Mouse (Mus musculus): ENCODE results near the gene Kras. TPM values are rescaled to one million over a fixed set of nuclear protein-coding genes. Genes with fewer than 3 reads are reported as not detected.

Gene Kras
- total and polyA plus RNA-seq, 2 experiments from 2014 or later = 36.0 to 80.2 TPM

- no peak overlapping the region for H3K27ac ChIP-seq (ENCODE audit: low read depth, low read length)
- no peak for ATAC-seq (ENCODE audit: low FRiP score)
- H3K9me3 ChIP-seq (ENCODE audit: low read length) = no peaks in the 10 kb centered on the region
- no peak overlapping the region for H3K4me3 ChIP-seq (ENCODE audit: low read depth, low read length)
- peaks cover 8% of the 10 kb centered on the region for H3K27me3 ChIP-seq (ENCODE audit: insufficient read depth, low read length)
- 4% methylated on average over 11 of the region's 11 CpGs for WGBS
- H3K4me2 ChIP-seq (ENCODE audit: low read depth, low read length, poor library complexity, severe bottlenecking) = no peak overlapping the region
- DNase-seq (ENCODE audit: low spot score) = peak; percentile 63
- TF ChIP-seq CTCF (IDR thresholded peaks at IDR 0.05) = no peak
- H3K9ac ChIP-seq (replicated peaks; ENCODE audit: low read length, poor library complexity, severe bottlenecking) = no peak overlapping the region
- 0 out of 2 replicates have a peak, but pooled peaks cover 5% of the 10 kb centered on the region for H3K4me1 ChIP-seq (ENCODE audit: insufficient read depth, low read length)
- no peaks in the 10 kb centered on the region for H3K36me3 ChIP-seq (ENCODE audit: insufficient read depth, low read length)
These were observed 76.3 kb downstream of the Kras start for GRCm38 (mm10) chr6:145173781-145174191.

DNA sequence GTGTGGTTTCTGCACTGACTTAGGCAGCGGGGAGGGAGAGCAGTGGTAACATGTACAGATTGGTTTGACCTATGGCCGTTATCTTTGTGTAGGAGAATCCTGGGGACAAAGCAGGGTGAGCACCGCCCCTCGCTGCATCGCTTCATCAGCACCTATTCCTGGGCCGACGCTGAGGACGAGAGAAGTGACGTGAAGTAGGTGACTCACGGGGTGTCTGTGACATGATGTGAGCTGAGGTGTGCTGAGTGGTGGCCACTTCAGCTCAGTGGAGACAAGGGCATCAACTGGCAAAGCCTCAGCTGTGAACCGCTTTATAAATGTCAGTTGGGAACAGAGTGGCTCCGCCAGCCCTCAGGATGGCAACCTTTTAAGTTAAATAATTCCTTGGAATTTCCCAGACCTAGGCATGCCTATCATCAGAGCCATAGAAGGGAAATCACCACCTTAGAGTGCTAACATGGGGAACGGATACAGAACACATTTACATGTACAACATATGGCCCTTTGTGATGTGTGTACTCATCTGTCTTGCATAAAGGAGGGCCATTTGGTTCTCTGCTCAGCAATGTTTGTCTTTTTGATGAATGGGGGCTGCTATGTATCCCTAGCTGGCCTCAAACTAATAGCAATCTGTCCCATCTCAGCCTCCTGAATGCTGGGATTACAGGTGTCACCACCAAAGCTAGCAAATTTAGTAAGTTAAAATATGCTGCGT, 78.0 kb downstream of the Kras start:
- H3K4me1 ChIP-seq (ENCODE audit: insufficient read depth, low read length) = 0 out of 2 replicates have a peak, but pooled peaks cover 5% of the 10 kb centered on the region
- H3K27ac ChIP-seq (ENCODE audit: low read depth, low read length) = no peak overlapping the region
- ATAC-seq (ENCODE audit: low FRiP score) (no peak), DNase-seq (ENCODE audit: low spot score) (no peak)
- no peak for TF ChIP-seq CTCF (IDR thresholded peaks at IDR 0.05)
- H3K9ac ChIP-seq (replicated peaks; ENCODE audit: low read length, poor library complexity, severe bottlenecking) = no peak overlapping the region
- H3K36me3 ChIP-seq (ENCODE audit: insufficient read depth, low read length) = no peaks in the 10 kb centered on the region
- H3K4me2 ChIP-seq (ENCODE audit: low read depth, low read length, poor library complexity, severe bottlenecking) = no peak overlapping the region
- 83% methylated on average over 14 of the region's 14 CpGs for WGBS
- no peaks in the 10 kb centered on the region for H3K9me3 ChIP-seq (ENCODE audit: low read length)
- peaks cover 8% of the 10 kb centered on the region for H3K27me3 ChIP-seq (ENCODE audit: insufficient read depth, low read length)
- no peak overlapping the region for H3K4me3 ChIP-seq (ENCODE audit: low read depth, low read length)

Other genes with a start within 250 kb of the Kras start
- gene Bcat1, start 174.1 kb downstream of the Kras start, total RNA-seq (2014; rRNA removed) = 94.2 and 96.8 TPM in 2 replicates
- gene Bcat1, start 174.1 kb downstream of the Kras start, polyA plus RNA-seq (2015; fragmentation: Nextera tagmentation; extraction: Ambion mirVana) = 57.0 and 63.5 TPM in 2 replicates
- 1.8 and 2.9 TPM in 2 replicates for gene Lrmp, start 134.6 kb downstream of the Kras start, total RNA-seq (2014; rRNA removed)
- 0.59 and 1.5 TPM in 2 replicates for gene Lrmp, start 134.6 kb downstream of the Kras start, polyA plus RNA-seq (2015; fragmentation: Nextera tagmentation; extraction: Ambion mirVana)
- gene Casc1, start 39.2 kb downstream of the Kras start, total RNA-seq (2014; rRNA removed) = 2.2 and 2.8 TPM in 2 replicates
- 0.58 and 1.0 TPM in 2 replicates for gene Casc1, start 39.2 kb downstream of the Kras start, polyA plus RNA-seq (2015; fragmentation: Nextera tagmentation; extraction: Ambion mirVana)
- gene Etfrf1, start 39.1 kb downstream of the Kras start, total RNA-seq (2014; rRNA removed) = 11.9 and 12.2 TPM in 2 replicates
- 27.9 TPM in 2 replicates for gene Etfrf1, start 39.1 kb downstream of the Kras start, polyA plus RNA-seq (2015; fragmentation: Nextera tagmentation; extraction: Ambion mirVana)

Data from midbrain, postnatal 0 days (tissue).